Mouse (Mus musculus): ENCODE measurements at regions not wholly inside any gene's neighbourhood (a gene's known extent, or its start where the extent isn't known, plus 50 kb on each side); places are given as distances from the start of the nearest gene placed in this dataset.

DNA sequence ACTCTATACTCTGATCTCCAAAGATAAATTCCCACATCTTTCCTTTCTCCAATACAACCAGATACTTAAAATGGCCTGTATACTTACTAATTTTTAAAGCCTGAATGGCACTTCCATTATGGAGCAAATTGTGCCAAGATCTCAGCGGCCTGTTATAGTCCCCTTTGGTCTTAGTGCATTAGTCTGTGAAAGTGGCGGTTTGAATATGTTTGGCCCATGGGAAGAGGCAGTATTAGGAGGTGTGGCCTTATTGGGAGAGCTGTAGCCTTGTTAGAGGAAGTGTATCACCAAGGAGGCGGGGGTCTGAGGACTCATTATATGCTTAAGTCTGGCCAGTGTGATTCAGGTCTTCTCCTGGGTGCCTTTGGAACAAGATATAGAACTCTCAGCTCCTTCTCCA, 127.3 kb downstream of the Diras2 start:
- TF ChIP-seq CTCF (IDR thresholded peaks at IDR 0.05; ENCODE audit: extremely low read depth, insufficient read depth, insufficient read length, insufficient replicate concordance) (no peak), POLR2A (IDR thresholded peaks at IDR 0.05; ENCODE audit: low read depth, low read length) (no peak)

Data from spleen, adult 2 months (tissue).